Mouse (Mus musculus) MEL (cell line): ENCODE measurements around the gene Armcx3. TPM values are rescaled to one million over a fixed set of nuclear protein-coding genes. Genes with fewer than 3 reads are reported as not detected.

Experiments
- DNase-seq: peaks from one replicate; pipeline ENCODE4 v3.0.0; 2011; ENCODE audit warnings: low read depth, low spot score
- H3K27ac ChIP-seq: 2 replicates; pipeline ENCODE4 v1.5.1; 2012; ENCODE audit warnings: low read depth, mild to moderate bottlenecking, control low read depth, low read length, moderate library complexity; ENCODE audit not compliant: control insufficient read depth
- H3K27me3 ChIP-seq, 2 experiments: fragments of 150-350 bp in 1 of 2; sonication (generic) in 1 of 2; 2 replicates each; pipeline ENCODE4 v1.6.1; 2012; ENCODE audit warnings: low read length in 2 of 2, mild to moderate bottlenecking in 2 of 2, improper control_type of control experiment in 1 of 2, moderate library complexity in 1 of 2; ENCODE audit not compliant: insufficient read depth in 2 of 2, control insufficient read depth in 1 of 2
- H3K36me3 ChIP-seq, 2 experiments: 2 replicates each; pipeline ENCODE4 v1.6.1; 2012 to 2014; ENCODE audit warnings: low read length in 2 of 2, improper control_type of control experiment in 1 of 2, inconsistent platforms in 1 of 2, mild to moderate bottlenecking in 1 of 2; ENCODE audit not compliant: insufficient read depth in 2 of 2, control insufficient read depth in 1 of 2
- H3K4me1 ChIP-seq, 2 experiments: fragments of 150-350 bp in 1 of 2; sonication (generic) in 1 of 2; 2 replicates each; pipeline ENCODE4 v1.6.1; 2012; ENCODE audit warnings: low read length in 2 of 2, improper control_type of control experiment in 1 of 2, mild to moderate bottlenecking in 1 of 2; ENCODE audit not compliant: insufficient read depth in 2 of 2, control insufficient read depth in 1 of 2
- H3K4me3 ChIP-seq, 2 experiments: fragments of 150-350 bp in 1 of 2; sonication (generic) in 1 of 2; 2 replicates each; pipeline ENCODE4 v1.5.1; 2012; ENCODE audit warnings: low read depth in 2 of 2, low read length in 2 of 2, mild to moderate bottlenecking in 2 of 2, moderate library complexity in 2 of 2, control low read depth in 1 of 2, improper control_type of control experiment in 1 of 2; ENCODE audit not compliant: control insufficient read depth in 1 of 2, insufficient read depth in 1 of 2
- H3K79me2 ChIP-seq: 2 replicates; pipeline ENCODE4 v1.6.1; 2012; ENCODE audit warnings: mild to moderate bottlenecking, low read length, moderate library complexity; ENCODE audit not compliant: control insufficient read depth, poor library complexity, insufficient read depth
- H3K9ac ChIP-seq: 2 replicates; pipeline ENCODE4 v1.6.1; 2012; ENCODE audit warnings: low read depth, mild to moderate bottlenecking, control low read depth, low read length, moderate library complexity; ENCODE audit not compliant: control insufficient read depth, poor library complexity, severe bottlenecking
- H3K9me3 ChIP-seq: fragments of 150-350 bp; sonication (generic); replicated peaks from 2 replicates; pipeline ENCODE4 v1.6.1; 2012; ENCODE audit warnings: mild to moderate bottlenecking, low read length, improper control_type of control experiment, moderate library complexity; ENCODE audit not compliant: insufficient read depth
- BHLHE40 ChIP-seq: IDR thresholded peaks from 2 replicates; pipeline ENCODE4 v1.6.1; 2012; ENCODE audit warnings: low read depth, mild to moderate bottlenecking, inconsistent platforms, low read length, improper control_type of control experiment, borderline replicate concordance
- CHD2 ChIP-seq: IDR thresholded peaks from 2 replicates; pipeline ENCODE4 v1.6.1; 2011; ENCODE audit warnings: low read length, improper control_type of control experiment
- CTCF ChIP-seq, 3 experiments: IDR thresholded peaks in 2 of 3; conservative IDR thresholded peaks in 1 of 3; 2 replicates each; pipeline ENCODE4 v1.5.1; 2011 to 2012; ENCODE audit warnings: low read length in 3 of 3, low read depth in 2 of 3, mild to moderate bottlenecking in 2 of 3, improper control_type of control experiment in 1 of 3, inconsistent platforms in 1 of 3, mixed read lengths in 1 of 3, moderate library complexity in 1 of 3; ENCODE audit not compliant: control insufficient read depth in 1 of 3, insufficient read depth in 1 of 3, poor library complexity in 1 of 3, severe bottlenecking in 1 of 3
- ELF1 ChIP-seq: IDR thresholded peaks from 2 replicates; pipeline ENCODE4 v1.6.1; 2014; ENCODE audit warnings: low read depth, mild to moderate bottlenecking, inconsistent platforms, low read length, improper control_type of control experiment, moderate library complexity
- EP300 ChIP-seq, 2 experiments: IDR thresholded peaks; 2 replicates each; pipeline ENCODE4 v1.6.1; 2011; ENCODE audit warnings: improper control_type of control experiment in 2 of 2, low read length in 2 of 2, low read depth in 1 of 2, mild to moderate bottlenecking in 1 of 2
- ETS1 ChIP-seq: IDR thresholded peaks from 2 replicates; pipeline ENCODE4 v1.6.1; 2012; ENCODE audit warnings: low read depth, mild to moderate bottlenecking, inconsistent platforms, low read length, improper control_type of control experiment, moderate library complexity
- GATA1 ChIP-seq: IDR thresholded peaks from 2 replicates; pipeline ENCODE4 v1.6.1; 2011; ENCODE audit warnings: low read depth, low read length, improper control_type of control experiment
- JUND ChIP-seq: IDR thresholded peaks from 2 replicates; pipeline ENCODE4 v1.6.1; 2011; ENCODE audit warnings: low read depth, mild to moderate bottlenecking, improper control_type of control experiment, low read length
- KAT2A ChIP-seq: conservative IDR thresholded peaks from 2 replicates; pipeline ENCODE4 v1.6.1; 2012; ENCODE audit warnings: low read depth, low read length, improper control_type of control experiment, inconsistent platforms
- MAZ ChIP-seq: IDR thresholded peaks from 2 replicates; pipeline ENCODE4 v1.6.1; 2012; ENCODE audit warnings: low read depth, mild to moderate bottlenecking, inconsistent platforms, low read length, improper control_type of control experiment
- MEF2A ChIP-seq: IDR thresholded peaks from 2 replicates; pipeline ENCODE4 v1.6.1; 2014; ENCODE audit warnings: low read depth, mild to moderate bottlenecking, inconsistent platforms, low read length, improper control_type of control experiment; ENCODE audit not compliant: poor library complexity, insufficient replicate concordance, severe bottlenecking; ENCODE audit errors: extremely low read depth
- MXI1 ChIP-seq: IDR thresholded peaks from 2 replicates; pipeline ENCODE4 v1.6.1; 2011; ENCODE audit warnings: mild to moderate bottlenecking, low read depth, low read length, improper control_type of control experiment
- MYC ChIP-seq: IDR thresholded peaks from 2 replicates; pipeline ENCODE4 v1.6.1; 2011; ENCODE audit warnings: low read depth, mild to moderate bottlenecking, low read length, improper control_type of control experiment, moderate library complexity
- NELFE ChIP-seq: IDR thresholded peaks from 2 replicates; pipeline ENCODE4 v1.6.1; 2011; ENCODE audit warnings: low read depth, low read length, improper control_type of control experiment
- POLR2A ChIP-seq, 2 experiments: IDR thresholded peaks; 2 replicates each; pipeline ENCODE4 v1.6.1; 2011 to 2012; ENCODE audit warnings: low read length in 2 of 2, mild to moderate bottlenecking in 2 of 2, control low read depth in 1 of 2, improper control_type of control experiment in 1 of 2, low read depth in 1 of 2, moderate library complexity in 1 of 2; ENCODE audit not compliant: control insufficient read depth in 1 of 2, insufficient read depth in 1 of 2, poor library complexity in 1 of 2
- POLR2AphosphoS2 ChIP-seq: IDR thresholded peaks from 2 replicates; pipeline ENCODE4 v1.6.1; 2011; ENCODE audit warnings: low read length, improper control_type of control experiment
- POLR2AphosphoS5 ChIP-seq: IDR thresholded peaks from 2 replicates; pipeline ENCODE4 v1.6.1; 2012; ENCODE audit warnings: low read depth, borderline replicate concordance, mild to moderate bottlenecking, inconsistent platforms, low read length, moderate library complexity, mixed read lengths
- RAD21 ChIP-seq: IDR thresholded peaks from 2 replicates; pipeline ENCODE4 v1.6.1; 2011; ENCODE audit warnings: mild to moderate bottlenecking, low read depth, low read length, improper control_type of control experiment
- SMC3 ChIP-seq: IDR thresholded peaks from 2 replicates; pipeline ENCODE4 v1.6.1; 2011; ENCODE audit warnings: low read depth, low read length, improper control_type of control experiment
- TAL1 ChIP-seq: IDR thresholded peaks from 2 replicates; pipeline ENCODE4 v1.6.1; 2012; ENCODE audit warnings: mild to moderate bottlenecking, inconsistent platforms, low read length, moderate library complexity, mixed read lengths
- TBP ChIP-seq: IDR thresholded peaks from 2 replicates; pipeline ENCODE4 v1.8.0; 2011; ENCODE audit warnings: low read depth, low read length, improper control_type of control experiment
- TCF12 ChIP-seq: IDR thresholded peaks from 2 replicates; pipeline ENCODE4 v1.6.1; 2014; ENCODE audit warnings: low read depth, mild to moderate bottlenecking, inconsistent platforms, low read length, improper control_type of control experiment, moderate library complexity
- UBTF ChIP-seq: IDR thresholded peaks from 2 replicates; pipeline ENCODE4 v1.6.1; 2012; ENCODE audit warnings: low read depth, mild to moderate bottlenecking, inconsistent platforms, low read length, improper control_type of control experiment, moderate library complexity, borderline replicate concordance; ENCODE audit not compliant: insufficient read depth
- ZC3H11A ChIP-seq: IDR thresholded peaks from 2 replicates; pipeline ENCODE4 v1.6.1; 2012; ENCODE audit warnings: low read depth, mild to moderate bottlenecking, inconsistent platforms, low read length, improper control_type of control experiment
- ZMIZ1 ChIP-seq: IDR thresholded peaks from 2 replicates; pipeline ENCODE4 v1.6.1; 2012; ENCODE audit warnings: low read depth, mild to moderate bottlenecking, inconsistent platforms, low read length, improper control_type of control experiment, moderate library complexity
- ZNF384 ChIP-seq: IDR thresholded peaks from 2 replicates; pipeline ENCODE4 v1.6.1; 2012; ENCODE audit warnings: low read depth, mild to moderate bottlenecking, inconsistent platforms, low read length, improper control_type of control experiment
- polyA plus RNA-seq, 2 experiments: library from polyadenylated mRNA; stranded (reverse) in 1 of 2; unstranded in 1 of 2; fragments of >175 nt in 1 of 2; fragments of >200 nt in 1 of 2; gene quantifications; 2 replicates each; pipeline versions ENCODE4 v1.2.1 to v1.2.4; 2012; ENCODE audit warnings: low replicate concordance in 2 of 2, low read depth in 1 of 2; ENCODE audit not compliant: insufficient read length in 2 of 2, insufficient read depth in 1 of 2, missing spikeins in 1 of 2
- total RNA-seq: library from RNA; depleted of rRNA; stranded (reverse); fragments of 300-350 nt; gene quantifications from 2 replicates; pipeline ENCODE4 v1.2.3, GENCODE M21; 2012

The Armcx3 gene
- total and polyA plus RNA-seq, 3 experiments = 5.0 to 5.5 TPM; not detected in 1

DNA sequence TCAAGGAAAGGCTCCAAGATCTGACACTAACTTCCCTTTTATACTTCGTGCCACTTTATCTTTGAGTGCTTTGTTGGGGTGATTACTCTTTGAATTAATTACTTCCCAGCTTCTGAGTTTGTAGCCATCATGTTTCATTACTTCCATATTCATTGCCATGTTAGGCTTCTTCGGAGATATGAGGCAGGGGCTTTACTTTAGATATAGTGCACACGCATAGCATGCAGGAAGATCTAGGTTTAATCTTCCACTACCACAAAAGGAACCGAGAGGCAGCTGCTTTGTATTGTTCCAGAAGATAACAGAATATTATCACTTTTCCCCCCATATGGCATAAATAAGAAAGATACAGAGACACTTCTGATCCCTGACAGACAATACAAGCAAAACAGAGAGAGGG is 31.3 kb downstream of the Armcx3 start:
- Histone ChIP-seq H3K4me1 (peaks cover 5 to 6% of the 10 kb centered on the region in 2 experiments), H3K79me2 (no peaks in the 10 kb centered on the region), H3K36me3 (no peaks in the 10 kb centered on the region; a peak in 1 of 4 replicates), H3K4me3 (no peak overlapping the region), H3K9me3 (no peaks in the 10 kb centered on the region), H3K27me3 (no peaks in the 10 kb centered on the region), H3K9ac (no peak overlapping the region), H3K27ac (peak overlapping the region; percentile 22; the same call in 1 of the 2 replicates)
- DNase-seq = peak; percentile 59
- TF ChIP-seq GATA1 (peak; percentile 89), TAL1 (peak; percentile 49; the same call in 1 of the 2 replicates), EP300 (IDR thresholded peaks at IDR 0.05; ENCODE audit: low read depth in 1 of 2, low read length in 2 of 2) (peak; percentile 86 to 89), TBP (peak; percentile 81), ETS1 (peak; percentile 82), ELF1 (peak; percentile 22; the same call in 1 of the 2 replicates), TCF12 (peak; percentile 96), BHLHE40 (0 out of 2 replicates have a peak, but pooled peaks have one; percentile 41), CTCF (IDR thresholded peaks at IDR 0.05 in 2 of 3, conservative IDR thresholded peaks at IDR 0.05 in 1 of 3; ENCODE audit: control insufficient read depth in 1 of 3, insufficient read depth in 1 of 3, low read depth in 2 of 3, low read length in 3 of 3, poor library complexity in 1 of 3, severe bottlenecking in 1 of 3) (no peak), MYC (0 out of 2 replicates have a peak, but pooled peaks have one; percentile 40), POLR2AphosphoS5 (no peak)

- peak overlapping the region; percentile 47 for H3K9ac ChIP-seq
- no peak for DNase-seq
- TF ChIP-seq ETS1 = no peak
- TF ChIP-seq ZC3H11A = no peak
- TF ChIP-seq SMC3 = no peak
- no peak for TF ChIP-seq CHD2
- no peak for TF ChIP-seq ZNF384
- TF ChIP-seq POLR2A (IDR thresholded peaks at IDR 0.05; ENCODE audit: control insufficient read depth in 1 of 2, insufficient read depth in 1 of 2, low read depth in 1 of 2, low read length in 2 of 2, poor library complexity in 1 of 2) = no peak
- TF ChIP-seq ZMIZ1 = no peak
- no peak for TF ChIP-seq RAD21
- no peak for TF ChIP-seq MAZ
- no peak for TF ChIP-seq MXI1
- no peak for TF ChIP-seq MEF2A
- TF ChIP-seq UBTF = no peak
- no peak for TF ChIP-seq NELFE
- no peak for TF ChIP-seq KAT2A
- no peak for TF ChIP-seq POLR2AphosphoS2
- TF ChIP-seq JUND = no peak
- TF ChIP-seq CTCF (IDR thresholded peaks at IDR 0.05 in 2 of 3, conservative IDR thresholded peaks at IDR 0.05 in 1 of 3; ENCODE audit: control insufficient read depth in 1 of 3, insufficient read depth in 1 of 3, low read depth in 2 of 3, low read length in 3 of 3, poor library complexity in 1 of 3, severe bottlenecking in 1 of 3) = no peak
- TF ChIP-seq TAL1 = no peak
Measured at GRCm38 (mm10) chrX:134807833-134808754, 51.7 kb downstream of the Armcx3 start.

More at GRCm38 (mm10) chrX:134807833-134808754, 51.7 kb downstream of the Armcx3 start:
- no peak overlapping the region for H3K27ac ChIP-seq
- H3K9me3 ChIP-seq = no peaks in the 10 kb centered on the region
- no peaks in the 10 kb centered on the region for H3K79me2 ChIP-seq
- peaks cover 0 to 12% of the 10 kb centered on the region in 2 experiments; a peak in 2 of 4 replicates for H3K4me1 ChIP-seq
- H3K27me3 ChIP-seq = peaks cover 1 to 7% of the 10 kb centered on the region in 2 experiments; a peak in 3 of 4 replicates
- H3K4me3 ChIP-seq = peak overlapping the region; percentile 78
- peaks cover 0 to 4% of the 10 kb centered on the region in 2 experiments; a peak in 1 of 4 replicates for H3K36me3 ChIP-seq
